Comparison of ENCODE assay signal across 25 mouse cellular contexts in the genomic region with DNA sequence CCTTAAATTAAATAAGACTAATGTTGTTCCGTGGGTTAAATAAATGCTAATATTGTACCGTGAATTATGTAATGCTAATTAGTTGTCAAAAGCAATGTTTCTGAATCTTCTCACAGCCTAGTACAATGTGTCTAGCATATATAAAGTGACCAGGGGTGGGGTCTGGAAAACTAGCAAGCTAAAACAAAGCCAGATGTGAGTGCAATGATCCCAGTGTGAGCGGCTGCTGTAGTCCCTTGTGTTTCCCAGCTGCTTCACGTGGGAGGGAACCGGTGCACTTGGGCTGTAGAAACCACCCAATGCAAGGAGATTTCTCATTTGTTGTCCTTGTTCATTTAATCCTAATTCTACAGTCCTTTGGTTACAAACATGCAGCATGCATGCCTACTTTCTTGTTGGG.
A peak's percentile ranks its signal among the peaks of the same experiment; 100 is the strongest.
DNase-seq lines count a peak whose midpoint lies in the region; ATAC-seq lines count a peak whose summit lies in the region.
"Had no signal": no experiment of that assay in that cellular context is flagged by ENCODE, and none has a peak within 500 bp of the region (broad histone marks: within the 10 kb centered on the region; RNA-seq: fewer than 3 reads in every experiment).

No protein-coding gene starts in this region.

- 36% methylated on average over 5 of the region's 5 CpGs for WGBS in embryonic facial prominence, embryonic 14.5 days
- WGBS in limb, embryonic 11.5 days: 20% methylated on average over 5 of the region's 5 CpGs

- H3K4me3 ChIP-seq in embryonic facial prominence, embryonic 14.5 days (ENCODE audit: low read depth, low read length): no peak overlapping the region
- H3K4me3 ChIP-seq in limb, embryonic 11.5 days (ENCODE audit: low read depth, low read length): no peak overlapping the region
- H3K4me3 ChIP-seq: embryonic facial prominence, embryonic 15.5 days; erythroblast, embryonic 14.5 days; forebrain, embryonic 10.5 days; heart, embryonic 15.5 days; hindbrain, embryonic 15.5 days had no signal

- H3K27me3 ChIP-seq in embryonic facial prominence, embryonic 14.5 days (replicated peaks; ENCODE audit: control insufficient read depth, insufficient read depth, low read length): no peaks in the 10 kb centered on the region; the same call in 1 of the 2 replicates
- H3K27me3 ChIP-seq in limb, embryonic 11.5 days (ENCODE audit: control insufficient read depth, insufficient read depth, low read length): no peaks in the 10 kb centered on the region
- H3K27me3 ChIP-seq: CH12.LX; heart, embryonic 15.5 days; hindbrain, embryonic 15.5 days; Patski had no signal

- no peaks in the 10 kb centered on the region for H3K36me3 ChIP-seq in embryonic facial prominence, embryonic 14.5 days (ENCODE audit: control insufficient read depth, insufficient read depth, low read length)
- H3K36me3 ChIP-seq in limb, embryonic 11.5 days (ENCODE audit: control insufficient read depth, insufficient read depth, low read length): no peaks in the 10 kb centered on the region
- H3K36me3 ChIP-seq: embryonic facial prominence, embryonic 15.5 days; forebrain, embryonic 10.5 days; heart, embryonic 15.5 days; hindbrain, embryonic 15.5 days had no signal

- no peak overlapping the region for H3K9ac ChIP-seq in embryonic facial prominence, embryonic 14.5 days (ENCODE audit: low read depth, low read length)
- H3K9ac ChIP-seq in limb, embryonic 11.5 days (ENCODE audit: low read length): no peak overlapping the region
- H3K9ac ChIP-seq: embryonic facial prominence, embryonic 15.5 days; heart, embryonic 15.5 days; hindbrain, embryonic 15.5 days had no signal

- 0 out of 2 replicates have a peak, but pooled peaks have one; percentile 55 for ATAC-seq in embryonic facial prominence, embryonic 14.5 days (ENCODE audit: low read depth)
- ATAC-seq in limb, embryonic 11.5 days (ENCODE audit: insufficient number of reproducible peaks, low FRiP score, low TSS enrichment, low read depth): 0 out of 2 replicates have a peak, but pooled peaks have one; percentile 68
- ATAC-seq: activated CD4-positive, CD25-positive, alpha-beta regulatory T cell, adult 4 months; forebrain, embryonic 14.5 days; inflammation-experienced regulatory T-cells, adult 6 months; intestine, postnatal 0 days; Patski had no signal

- no peaks in the 10 kb centered on the region for H3K9me3 ChIP-seq in embryonic facial prominence, embryonic 14.5 days (ENCODE audit: control insufficient read depth, low read length)
- H3K9me3 ChIP-seq in limb, embryonic 11.5 days (ENCODE audit: control insufficient read depth, low read length): no peaks in the 10 kb centered on the region
- H3K9me3 ChIP-seq: embryonic facial prominence, embryonic 15.5 days; forebrain, embryonic 10.5 days; heart, embryonic 15.5 days; hindbrain, embryonic 15.5 days had no signal

- no peak overlapping the region for H3K27ac ChIP-seq in embryonic facial prominence, embryonic 14.5 days (replicated peaks; ENCODE audit: low read depth, low read length)
- no peak overlapping the region for H3K27ac ChIP-seq in limb, embryonic 11.5 days (replicated peaks; ENCODE audit: low read depth, low read length)
- H3K27ac ChIP-seq: embryonic facial prominence, embryonic 15.5 days; forebrain, embryonic 10.5 days; heart, embryonic 15.5 days; hindbrain, embryonic 15.5 days had no signal

- H3K4me2 ChIP-seq in embryonic facial prominence, embryonic 14.5 days (ENCODE audit: low read depth, low read length): no peak overlapping the region
- H3K4me2 ChIP-seq in limb, embryonic 11.5 days (ENCODE audit: low read depth, severe bottlenecking): no peak overlapping the region
- H3K4me2 ChIP-seq: embryonic facial prominence, embryonic 15.5 days; heart, embryonic 11.5 days; heart, embryonic 15.5 days; hindbrain, embryonic 15.5 days had no signal

- no peaks in the 10 kb centered on the region for H3K4me1 ChIP-seq in embryonic facial prominence, embryonic 14.5 days (ENCODE audit: control insufficient read depth, insufficient read depth, low read length)
- 0 out of 2 replicates have a peak, but pooled peaks cover 3% of the 10 kb centered on the region for H3K4me1 ChIP-seq in limb, embryonic 11.5 days (ENCODE audit: control insufficient read depth, insufficient read depth, low read length)
- H3K4me1 ChIP-seq: embryonic facial prominence, embryonic 15.5 days; forebrain, embryonic 10.5 days; hindbrain, embryonic 15.5 days had no signal

- DNase-seq in embryo, embryonic 10.5 days (ENCODE audit: low spot score): peak; percentile 65
- peak; percentile 8 for DNase-seq in embryo, embryonic 11.5 days (ENCODE audit: low read depth, low spot score)
- peak; percentile 70 for DNase-seq in embryonic facial prominence, embryonic 14.5 days (ENCODE audit: low spot score)
- DNase-seq in limb, embryonic 11.5 days (ENCODE audit: low spot score): peak; percentile 68
- DNase-seq in heart, adult 8-10 months (ENCODE audit: low spot score): no peak
- DNase-seq in ovary, postnatal 10 days (ENCODE audit: low spot score): no peak
- DNase-seq in cerebellum, adult 18-20 months: no peak
- DNase-seq: adrenal gland, postnatal 14 days; cerebellum, adult 11-12 months; cerebellum, adult 9-11 months; gastrocnemius, postnatal 10 days; heart, adult 18-20 months; heart, postnatal 14 days had no signal

Comparison
In these comparisons a context has a peak if more than half of its experiments do, and no peak if none do; other contexts are left out.
1. DNase-seq: peak in embryo, embryonic 10.5 days (single experiment), embryo, embryonic 11.5 days (single experiment), embryonic facial prominence, embryonic 14.5 days (single experiment) and limb, embryonic 11.5 days (single experiment); none in heart, adult 8-10 months (single experiment), ovary, postnatal 10 days (single experiment) and cerebellum, adult 18-20 months (0 of 2).